Mouse (Mus musculus) right cerebral cortex, postnatal 4 days (tissue): Measurements from ENCODE around the gene Tdp1.

ENCODE experiments used
- DNase-seq: peaks from one replicate; pipeline ENCODE4 v3.0.0-alpha.2; 2022

The Tdp1 gene

GRCm38 (mm10) chr12:99884269-99885261 is at the start of gene Tdp1, which contains the start of gene Efcab11:
Gene Tdp1 (plus strand): TSS chr12:99884517.
Gene Efcab11 (minus strand): TSS chr12:99884439.
- DNase-seq = peak; percentile 92

- peak; percentile 64 for DNase-seq
Measured at GRCm38 (mm10) chr12:99836404-99837131, 47.7 kb upstream of the Tdp1 start.

- no peak for DNase-seq
Measured at GRCm38 (mm10) chr12:99837528-99837927, 46.8 kb upstream of the Tdp1 start.

GRCm38 (mm10) chr12:99838109-99838508 is 46.2 kb upstream of the Tdp1 start:
- DNase-seq = no peak

GRCm38 (mm10) chr12:99838703-99839102 is 45.6 kb upstream of the Tdp1 start:
- peak; percentile 30 for DNase-seq

GRCm38 (mm10) chr12:99844951-99845350 is 39.4 kb upstream of the Tdp1 start:
- no peak for DNase-seq

GRCm38 (mm10) chr12:99849996-99850395 is 34.3 kb upstream of the Tdp1 start:
- DNase-seq = no peak

GRCm38 (mm10) chr12:99853323-99854258 is 30.7 kb upstream of the Tdp1 start:
- DNase-seq = peak; percentile 17

- DNase-seq = no peak
Measured at GRCm38 (mm10) chr12:99856011-99856410, 28.3 kb upstream of the Tdp1 start.

GRCm38 (mm10) chr12:99858664-99859063 is 25.7 kb upstream of the Tdp1 start:
- DNase-seq = no peak

- DNase-seq = no peak
Measured at GRCm38 (mm10) chr12:99859391-99860100, 24.8 kb upstream of the Tdp1 start.

- DNase-seq = no peak
Measured at GRCm38 (mm10) chr12:99860981-99861380, 23.3 kb upstream of the Tdp1 start.

GRCm38 (mm10) chr12:99864613-99865012 is 19.7 kb upstream of the Tdp1 start:
- no peak for DNase-seq

- DNase-seq = no peak
Measured at GRCm38 (mm10) chr12:99868821-99869220, 15.5 kb upstream of the Tdp1 start.

- no peak for DNase-seq
Measured at GRCm38 (mm10) chr12:99873443-99873842, 10.9 kb upstream of the Tdp1 start.

- DNase-seq = no peak
Measured at GRCm38 (mm10) chr12:99874609-99875008, 9.7 kb upstream of the Tdp1 start.

- DNase-seq = peak; percentile 80
Measured at GRCm38 (mm10) chr12:99883000-99883712, 1.2 kb upstream of the Tdp1 start.

- no peak for DNase-seq
Measured at GRCm38 (mm10) chr12:99883713-99884105, 608 bp upstream of the Tdp1 start.

GRCm38 (mm10) chr12:99885282-99885901 is 1.1 kb downstream of the Tdp1 start:
- DNase-seq = no peak

- DNase-seq = no peak
Measured at GRCm38 (mm10) chr12:99897846-99898245, 13.5 kb downstream of the Tdp1 start.
